Mouse (Mus musculus) CD4-positive helper T cell, adult 2 months (primary cell): ENCODE measurements around the gene Tcerg1l.

Source experiments
- DNase-seq: peaks from one replicate; pipeline ENCODE4 v3.0.0-alpha.2; 2012; ENCODE audit warnings: low read depth, missing footprints, low spot score

Tcerg1l gene

DNA sequence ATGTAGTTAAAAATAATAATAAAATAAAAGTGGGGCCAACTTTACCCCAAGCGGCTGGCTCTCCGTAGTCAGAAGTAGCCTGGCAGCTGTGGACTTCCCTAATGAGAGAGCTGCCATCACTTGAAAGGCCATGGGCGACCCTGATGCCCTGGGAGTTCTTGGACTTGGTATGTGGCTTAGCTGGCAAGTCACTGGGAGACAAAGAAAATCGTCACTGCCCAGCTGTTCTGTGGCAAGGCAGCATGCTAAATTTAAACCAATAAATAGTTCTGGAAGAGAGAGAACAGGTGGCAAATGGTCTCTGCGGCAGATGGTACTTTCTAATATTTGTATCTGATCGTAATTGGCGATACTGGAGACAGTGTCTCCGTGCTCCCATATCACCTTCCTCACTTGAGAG, 40.1 kb downstream of the Tcerg1l start:
- no peak for DNase-seq

DNA sequence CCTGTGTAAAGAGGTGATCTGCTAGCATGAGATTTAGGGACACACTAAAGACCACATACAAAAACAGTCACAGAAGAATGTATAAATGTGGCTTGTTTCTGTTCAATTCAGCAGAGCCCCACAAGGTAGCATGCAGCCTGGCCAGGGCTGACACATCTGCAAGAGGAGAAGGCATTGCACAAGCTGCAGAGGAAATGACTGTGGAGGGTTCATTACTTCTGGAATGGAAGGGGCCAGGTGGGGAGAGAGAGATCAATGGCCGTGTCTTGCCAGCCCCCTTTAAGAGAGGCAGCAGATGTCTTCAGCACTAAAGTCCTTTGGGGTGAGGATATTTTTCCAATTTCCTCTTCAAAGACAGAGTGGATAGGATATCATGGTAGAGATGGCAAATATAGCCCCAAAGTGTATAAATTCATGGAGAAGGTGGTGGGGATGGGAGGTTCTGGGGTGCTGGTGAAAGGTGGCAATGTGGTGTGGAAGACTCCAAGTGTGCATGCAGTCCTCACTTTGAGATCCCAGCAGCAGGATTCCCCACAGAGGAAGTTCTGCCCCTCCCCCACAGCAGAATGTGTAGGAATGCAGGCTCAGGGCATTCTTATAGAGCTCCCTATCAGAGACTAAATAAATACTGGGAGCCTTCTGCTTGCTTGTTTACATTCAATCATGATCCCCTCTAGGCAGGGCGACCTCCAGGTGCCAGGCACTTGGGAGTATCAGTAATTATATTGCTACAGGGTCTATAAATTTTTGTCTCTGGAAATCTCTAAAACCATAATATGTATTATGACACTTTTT, 40.7 kb downstream of the Tcerg1l start:
- DNase-seq, result no peak

DNA sequence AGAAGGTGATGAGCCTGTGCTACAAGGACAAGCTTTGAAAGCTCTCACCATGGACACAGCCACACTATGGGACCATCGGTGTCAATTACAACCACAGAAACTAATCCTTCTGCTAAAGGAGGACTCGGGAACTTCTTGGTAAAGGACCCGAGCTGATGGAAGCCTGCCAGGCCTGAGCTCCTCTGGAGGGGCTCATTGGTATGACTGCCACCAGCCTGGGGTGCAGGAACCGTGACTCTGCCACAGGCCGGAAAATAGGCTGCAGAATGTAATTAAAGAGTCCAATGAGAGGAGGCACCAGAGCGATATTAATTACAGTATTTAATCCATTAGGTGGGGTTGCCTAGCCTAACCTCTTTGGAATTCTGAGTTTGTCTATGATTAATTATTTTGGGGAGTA, 52.1 kb downstream of the Tcerg1l start:
- no peak for DNase-seq

DNA sequence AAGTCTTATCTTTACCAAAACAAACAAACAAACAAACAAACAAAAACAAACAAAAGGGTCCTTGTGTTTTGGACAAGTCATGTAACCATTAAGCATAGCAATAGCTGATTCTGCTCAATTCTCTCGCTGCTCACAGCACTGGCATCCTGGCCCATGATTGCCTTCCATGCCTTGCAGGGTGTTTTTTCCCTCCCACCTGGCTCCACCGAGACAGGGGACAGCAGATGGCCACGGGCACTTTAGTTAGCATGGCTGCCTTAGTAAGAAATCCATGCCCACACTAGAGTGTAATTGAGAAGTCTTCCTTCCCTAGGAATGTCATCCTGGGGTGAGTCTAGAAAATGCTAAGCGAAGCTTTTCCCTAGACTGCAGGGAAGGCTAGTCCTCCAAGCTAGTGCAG, 59.1 kb downstream of the Tcerg1l start:
- no peak for DNase-seq

DNA sequence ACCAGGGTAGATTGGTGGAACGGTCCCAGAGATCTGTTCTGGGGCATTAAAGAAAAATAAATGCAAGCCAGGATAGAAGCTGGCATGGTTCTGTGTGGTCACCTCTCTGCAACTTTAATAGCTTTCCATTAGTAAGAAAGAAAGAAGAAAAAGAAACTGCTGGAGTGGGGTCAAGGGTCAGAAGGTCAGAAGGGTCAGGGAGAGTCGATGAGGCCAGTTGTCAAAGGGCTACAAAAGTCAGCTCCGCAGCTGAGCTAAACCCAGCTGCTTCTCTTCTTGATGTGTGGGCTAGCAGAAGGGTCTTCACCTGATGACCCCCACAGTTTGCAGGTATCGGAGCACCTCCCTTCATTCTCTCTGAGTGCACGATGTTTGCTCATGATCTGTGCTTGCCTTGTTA, 59.6 kb downstream of the Tcerg1l start:
- DNase-seq, result no peak

DNA sequence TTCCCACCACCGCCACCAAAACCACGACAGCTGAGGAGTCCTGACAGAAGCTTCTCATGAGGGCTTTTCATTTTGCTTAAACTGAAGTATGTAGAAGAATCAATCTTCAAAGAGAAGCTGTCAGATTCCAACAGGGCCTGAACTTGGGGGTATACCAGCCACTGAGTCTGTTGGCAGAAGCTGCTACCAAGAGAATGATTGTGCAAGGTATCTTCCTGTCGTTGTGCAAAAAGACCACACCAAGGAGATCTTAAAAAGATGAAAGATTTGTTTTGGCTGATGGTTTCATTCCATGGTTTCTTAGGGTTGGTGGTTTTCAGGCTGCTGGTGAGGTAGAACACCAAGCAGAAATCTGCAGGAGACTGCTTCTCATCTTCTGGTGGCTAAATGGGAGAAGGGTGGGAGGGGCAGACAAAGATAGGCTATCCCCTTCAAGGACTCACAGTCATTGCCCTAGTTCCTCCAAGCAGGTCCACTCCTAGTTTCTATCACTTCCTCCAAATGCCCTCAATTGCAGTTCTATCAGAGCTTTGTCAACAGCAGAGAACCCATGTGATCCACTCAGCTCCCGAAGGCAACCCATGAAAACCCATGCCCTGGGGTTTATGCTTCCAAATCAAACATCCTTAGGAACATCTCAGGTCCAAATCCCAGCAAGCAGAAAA, 64.9 kb downstream of the Tcerg1l start:
- DNase-seq, result no peak

DNA sequence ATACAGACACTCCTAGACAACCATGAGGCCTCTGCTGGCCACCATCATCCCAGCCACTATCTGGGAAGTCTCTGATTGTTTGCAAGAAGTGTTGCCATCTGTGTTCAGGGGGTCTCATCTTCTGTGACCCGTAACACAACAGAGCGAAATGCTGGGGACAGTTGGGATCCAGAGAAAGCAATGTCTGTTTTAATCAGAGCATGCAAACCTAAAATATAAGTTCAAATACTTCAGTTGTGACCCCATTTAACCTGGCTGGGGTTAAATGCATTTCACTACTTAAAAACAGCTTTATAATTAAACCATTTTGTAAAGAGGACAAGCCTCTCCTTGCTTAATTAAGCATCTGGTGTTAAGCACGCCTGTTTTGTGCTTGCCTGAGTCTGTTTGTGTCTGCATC, 66.3 kb downstream of the Tcerg1l start:
- no peak for DNase-seq

DNA sequence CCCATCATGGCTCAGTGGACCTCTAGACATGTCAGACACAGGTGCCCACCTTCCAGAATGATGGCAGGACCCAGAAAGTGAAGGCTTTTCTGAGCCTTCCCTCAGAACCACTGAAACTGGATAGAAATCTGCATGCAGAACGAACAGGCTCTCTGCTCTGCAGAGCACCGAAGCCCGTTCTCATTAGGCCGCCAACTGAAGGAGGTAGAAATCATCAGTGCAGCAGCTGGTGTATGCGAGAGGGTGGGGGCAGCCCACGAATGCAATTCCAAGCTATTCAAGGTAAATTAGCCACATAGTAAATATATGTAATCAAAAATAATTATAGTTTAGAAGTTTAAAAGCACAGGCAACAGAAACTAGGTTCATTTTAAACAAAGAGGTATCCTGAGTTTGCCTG, 68.9 kb downstream of the Tcerg1l start:
- no peak for DNase-seq

DNA sequence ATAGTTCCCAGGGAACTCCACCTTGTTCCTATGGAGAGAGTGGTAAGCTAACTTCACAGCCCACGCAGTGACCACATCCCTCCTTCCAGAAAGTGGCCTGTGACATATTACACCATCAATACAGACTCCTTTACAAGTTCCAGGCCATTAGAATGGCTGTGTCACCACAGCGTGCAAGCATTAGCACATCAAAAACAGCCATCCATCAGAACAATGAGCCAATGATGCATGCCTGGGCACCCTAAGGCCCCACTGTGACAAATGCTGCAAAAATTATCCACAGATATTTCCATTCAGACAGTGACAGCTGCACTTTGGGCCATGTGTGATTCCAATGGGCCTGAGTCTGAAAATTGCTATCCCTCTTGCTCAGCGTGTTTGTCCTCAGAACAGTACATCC, 70.8 kb downstream of the Tcerg1l start:
- DNase-seq, result no peak

DNA sequence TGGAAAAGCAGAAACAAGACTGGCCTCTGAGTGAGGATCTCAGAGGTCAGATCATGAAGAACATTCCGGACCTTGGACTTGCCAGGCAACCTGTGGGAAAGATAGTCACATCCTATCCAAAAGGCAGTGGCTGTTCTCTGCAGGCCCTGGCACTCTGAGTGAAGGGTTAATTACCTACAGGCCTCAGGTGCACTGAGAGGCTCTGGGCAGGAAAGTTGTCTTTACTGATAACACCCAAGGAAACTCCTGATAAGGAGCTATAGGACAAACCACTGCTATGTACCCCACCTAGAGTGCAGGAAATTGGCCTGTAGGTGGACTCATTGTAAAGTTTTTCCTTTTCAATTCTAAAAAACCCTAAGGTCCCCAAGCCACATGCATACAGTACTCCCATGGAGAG, 83.8 kb downstream of the Tcerg1l start:
- DNase-seq, result no peak

DNA sequence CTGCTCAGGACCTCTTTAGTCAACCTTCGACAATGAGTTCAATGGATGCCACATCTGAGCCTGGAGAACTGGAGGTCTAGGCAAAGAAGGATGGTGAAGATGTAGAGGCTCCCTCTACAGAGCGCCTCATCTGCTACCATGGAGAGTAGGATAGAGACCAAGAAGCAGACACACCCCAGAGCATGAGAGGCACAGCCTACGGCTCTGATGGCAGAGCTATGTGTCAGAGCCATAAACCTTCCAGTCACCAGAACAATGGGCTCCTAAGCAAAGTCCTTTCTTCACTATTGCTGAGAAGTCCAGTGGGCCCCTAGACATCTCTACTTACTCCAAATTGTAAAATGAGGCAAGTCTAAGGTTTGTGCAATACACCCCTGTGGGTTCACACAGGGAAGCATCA, 91.4 kb downstream of the Tcerg1l start:
- DNase-seq, result no peak

DNA sequence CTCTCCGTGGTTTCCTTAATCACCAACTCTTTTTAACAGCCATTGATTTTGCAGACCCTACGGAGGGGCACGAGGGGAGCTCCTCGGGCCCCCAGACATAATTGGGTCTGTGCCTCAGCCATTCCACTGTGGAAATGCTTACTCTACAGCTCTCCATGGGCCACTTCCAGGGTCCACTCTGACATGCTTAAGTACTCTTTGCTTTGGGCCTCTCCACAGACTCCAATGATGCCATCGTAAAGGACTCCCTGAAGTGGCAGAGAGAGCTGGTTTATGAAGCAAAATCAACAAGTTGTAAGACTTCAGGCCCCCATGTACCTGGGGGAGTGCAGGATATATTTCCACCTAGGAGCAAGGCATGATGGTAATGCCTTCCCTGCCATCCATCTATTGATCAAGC, 112.7 kb downstream of the Tcerg1l start:
- no peak for DNase-seq

DNA sequence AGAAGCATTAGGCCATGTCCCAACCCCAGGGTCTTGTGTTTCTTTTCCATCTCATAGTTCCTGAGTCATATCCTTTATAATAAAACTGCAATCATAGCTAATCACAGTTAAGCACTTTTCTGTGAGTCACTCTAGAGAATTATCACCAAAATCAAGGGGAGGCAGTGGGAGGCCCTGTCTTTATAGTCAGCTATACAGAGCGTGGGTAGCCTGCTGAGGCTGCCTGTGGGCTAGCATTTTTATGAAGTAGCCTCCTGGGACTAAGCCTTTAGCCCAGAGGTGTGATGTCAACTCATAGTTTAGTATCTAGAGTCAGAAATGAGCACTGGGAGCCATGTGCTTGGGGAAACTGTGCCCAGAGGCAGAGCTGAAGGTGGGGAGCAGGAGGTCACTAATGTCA, 122.3 kb downstream of the Tcerg1l start:
- DNase-seq, result no peak

DNA sequence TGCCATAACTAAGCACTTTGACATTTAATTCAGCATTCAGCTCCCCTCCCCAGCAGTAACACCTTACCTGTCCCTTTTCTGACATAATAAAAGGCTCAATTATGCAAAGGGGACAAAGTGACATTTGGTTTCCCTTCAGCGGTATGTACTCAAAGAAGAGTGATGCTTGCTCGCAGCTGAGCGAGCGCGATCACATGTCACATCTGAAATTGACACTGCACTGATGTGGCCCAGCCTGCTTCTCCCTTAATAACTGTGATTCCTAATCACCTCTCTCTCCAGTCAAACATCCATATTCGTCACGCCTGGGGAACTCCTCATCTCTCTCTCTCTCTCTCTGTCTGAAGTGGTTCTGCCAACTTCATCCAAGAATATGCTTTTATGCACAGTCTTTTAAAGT, 126.2 kb downstream of the Tcerg1l start:
- DNase-seq, result no peak

DNA sequence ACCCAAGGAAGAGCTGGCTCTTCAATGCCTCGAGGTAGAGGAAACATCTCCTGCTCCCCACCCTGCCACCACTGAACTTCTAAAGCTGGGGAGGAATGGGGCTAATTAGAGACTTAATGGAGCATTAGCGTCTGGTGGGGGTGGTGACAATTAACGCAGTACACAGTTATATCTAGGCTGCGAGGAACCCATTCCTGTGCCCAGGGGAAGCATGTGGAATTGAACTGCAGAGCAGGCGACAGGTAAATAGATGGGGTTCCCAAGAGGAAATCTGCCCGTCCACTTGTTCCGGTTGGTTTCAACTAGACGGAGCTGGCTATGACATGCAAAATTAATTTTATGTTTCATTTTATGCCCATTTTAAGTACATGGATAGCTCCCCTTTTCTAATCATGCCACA, 128.1 kb downstream of the Tcerg1l start:
- no peak for DNase-seq

DNA sequence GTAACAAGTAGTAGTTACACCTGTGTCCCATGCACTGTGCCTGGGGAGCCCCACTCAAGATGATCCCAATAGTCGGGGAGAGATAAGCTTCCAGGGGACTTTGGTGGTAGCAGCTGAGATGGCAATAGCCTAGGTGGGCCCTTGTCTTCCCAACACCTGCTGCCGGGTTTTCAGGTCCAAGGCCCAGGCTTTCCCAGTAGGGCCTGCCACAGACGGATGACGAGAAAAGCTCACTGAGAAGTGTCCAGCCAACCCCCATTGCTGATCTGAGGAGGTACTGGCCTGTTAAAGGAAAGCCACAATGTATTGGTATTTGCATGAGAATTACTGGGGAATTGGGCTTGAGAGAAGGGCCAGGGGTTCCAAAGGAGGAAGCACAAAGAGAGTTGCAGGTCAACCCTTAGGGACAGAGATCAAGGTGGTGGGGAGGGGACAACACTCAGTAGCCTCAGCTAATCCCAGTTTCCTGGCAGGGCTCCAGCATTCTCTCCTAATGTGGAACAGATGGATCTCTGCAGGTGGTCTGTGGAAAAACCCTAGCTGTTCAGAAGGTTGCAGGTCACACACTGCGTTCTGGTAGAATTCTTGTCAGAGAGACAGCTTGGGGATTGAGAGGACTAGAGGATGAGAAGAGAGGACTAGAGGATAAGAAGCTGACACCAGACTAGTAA, 129.4 kb downstream of the Tcerg1l start:
- no peak for DNase-seq

DNA sequence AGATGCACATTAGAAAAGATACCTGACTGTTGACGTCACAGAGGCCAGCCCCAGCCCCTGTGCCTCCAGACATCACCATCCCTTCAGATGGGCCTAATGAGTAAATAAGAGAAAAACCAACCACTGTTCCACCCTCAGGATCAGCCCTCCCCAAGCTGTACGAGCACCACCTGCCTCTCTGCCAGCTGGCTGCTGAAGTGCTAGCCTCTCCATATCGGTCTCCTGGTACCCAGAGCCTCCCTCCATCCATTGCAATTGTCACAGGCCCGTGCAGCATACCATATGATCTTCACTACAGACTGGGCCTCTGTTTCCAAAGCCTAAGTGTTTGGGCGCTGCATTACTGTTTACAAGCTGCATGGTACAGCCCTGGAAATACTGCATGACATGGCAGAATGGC, 148.9 kb downstream of the Tcerg1l start:
- DNase-seq, result no peak

DNA sequence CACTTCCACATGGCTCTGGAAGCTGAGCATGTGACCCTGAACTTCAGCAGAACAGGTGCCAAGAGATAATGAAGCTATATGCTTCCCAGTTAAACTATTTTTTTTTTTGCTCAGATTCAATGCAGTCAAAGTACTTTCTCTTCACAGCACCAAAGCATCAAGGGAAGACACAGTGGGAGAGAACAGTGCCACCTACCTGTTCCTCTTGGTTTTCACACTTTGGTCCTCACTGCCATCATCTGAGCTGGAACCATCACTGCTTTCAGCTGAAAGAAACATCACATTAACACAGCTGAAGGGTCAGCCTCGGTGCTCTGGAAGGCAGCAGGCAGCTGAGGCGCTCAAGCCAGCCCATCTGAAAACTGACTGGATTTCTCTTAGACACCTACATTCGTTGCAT, 149.4 kb downstream of the Tcerg1l start:
- no peak for DNase-seq

DNA sequence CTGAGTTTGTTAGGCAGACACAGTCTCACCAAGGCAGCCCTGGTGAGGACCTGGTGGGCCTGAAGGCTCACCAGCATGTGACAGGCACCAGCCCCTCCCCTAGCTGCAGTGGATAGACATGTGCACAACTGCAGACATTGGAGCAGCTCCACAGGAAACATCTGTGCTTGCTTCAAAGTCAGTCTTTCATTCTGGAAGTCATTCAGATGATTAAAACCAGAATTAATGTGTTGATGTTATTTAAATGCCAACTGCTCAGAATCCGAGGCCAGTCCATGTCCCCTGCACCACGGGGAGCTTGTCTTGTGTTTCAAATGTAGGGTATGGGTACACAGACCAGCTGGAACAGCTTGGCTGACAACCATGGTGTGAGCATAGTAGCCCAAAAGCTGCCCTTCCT, 150.8 kb downstream of the Tcerg1l start:
- no peak for DNase-seq

DNA sequence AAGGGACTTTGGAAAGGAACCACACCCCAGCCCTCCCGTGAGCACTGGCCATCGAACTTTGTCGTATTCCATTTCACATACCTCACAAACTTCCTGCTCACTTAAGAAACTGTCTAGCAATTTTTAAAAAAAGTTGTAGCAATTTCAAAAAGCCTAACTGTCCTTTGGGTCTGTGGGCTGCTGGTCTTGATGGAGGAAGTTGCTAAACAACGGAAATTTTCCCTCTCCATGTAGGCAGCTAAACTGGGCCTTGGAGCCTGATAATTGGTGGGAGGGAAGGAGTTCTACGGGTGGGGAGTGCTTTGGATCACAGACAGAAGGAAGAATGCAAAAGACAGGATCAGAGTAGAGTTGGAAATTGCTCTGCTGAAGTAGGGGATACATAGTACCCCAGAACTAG, 155.3 kb downstream of the Tcerg1l start:
- no peak for DNase-seq

DNA sequence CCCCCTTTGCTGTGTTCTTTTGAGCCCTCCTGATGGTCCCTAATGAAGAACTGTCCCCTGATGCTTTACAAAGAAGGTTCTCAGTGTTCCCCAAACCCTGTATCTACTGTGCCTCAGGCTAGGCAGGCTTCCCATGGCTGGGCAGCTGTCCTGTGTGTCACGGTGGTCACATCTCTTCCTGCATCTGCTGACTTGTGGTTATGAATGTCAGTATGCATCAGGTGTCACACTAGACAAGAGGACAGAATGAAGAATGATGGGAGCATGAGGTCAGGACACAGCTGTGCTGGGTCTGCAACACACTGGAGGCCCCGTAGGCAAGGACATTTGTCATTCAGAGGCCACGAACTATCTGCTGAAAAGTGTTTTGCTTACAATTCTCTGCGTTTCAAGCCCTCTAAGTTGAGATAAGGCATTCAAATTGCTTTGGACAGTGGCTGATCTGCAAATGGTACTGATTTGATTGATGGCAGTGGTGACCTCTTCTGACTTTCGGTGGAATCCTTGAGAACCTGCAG, 159.8 kb downstream of the Tcerg1l start:
- DNase-seq, result no peak

DNA sequence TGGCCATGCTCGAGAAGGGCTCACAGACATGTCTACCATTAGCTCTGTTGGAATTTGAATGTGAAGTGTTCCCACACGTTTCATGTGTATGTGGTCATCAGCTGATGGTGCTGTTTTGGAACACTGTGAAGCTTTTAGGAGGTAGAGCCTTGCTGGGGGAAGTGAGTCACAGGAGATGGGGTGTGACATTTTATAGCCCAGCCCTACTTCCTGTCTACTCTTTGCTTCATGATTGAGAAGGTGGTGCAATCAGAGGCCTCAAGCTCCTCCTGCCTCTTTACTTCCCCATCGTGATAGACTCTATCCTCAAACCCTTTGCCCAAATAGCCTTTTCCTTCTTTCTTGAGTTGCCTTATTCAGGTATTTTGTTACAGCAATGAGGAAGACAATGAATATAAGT, 173.3 kb downstream of the Tcerg1l start:
- DNase-seq, result no peak

DNA sequence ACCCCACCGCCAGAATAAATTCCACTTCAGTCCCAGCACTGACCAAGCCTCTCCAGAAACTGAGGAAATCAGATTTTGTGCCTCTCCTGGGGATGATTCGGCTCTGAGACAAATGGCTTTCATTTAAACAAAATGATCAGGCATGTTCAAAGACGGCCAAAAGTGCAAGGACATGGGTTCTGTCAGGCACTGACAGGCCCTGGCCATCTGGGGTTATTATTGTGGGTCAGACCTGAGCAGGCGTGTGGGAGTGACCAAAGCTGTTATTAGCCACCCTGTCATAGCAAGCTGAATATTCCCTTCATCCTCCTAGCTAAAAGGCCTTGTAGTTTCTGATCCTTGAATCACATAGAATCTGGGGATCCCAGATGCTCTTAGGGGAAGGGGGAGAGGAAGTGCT, 174.6 kb downstream of the Tcerg1l start:
- no peak for DNase-seq
